8 mouse cellular contexts compared by ENCODE assay signal in the genomic region with DNA sequence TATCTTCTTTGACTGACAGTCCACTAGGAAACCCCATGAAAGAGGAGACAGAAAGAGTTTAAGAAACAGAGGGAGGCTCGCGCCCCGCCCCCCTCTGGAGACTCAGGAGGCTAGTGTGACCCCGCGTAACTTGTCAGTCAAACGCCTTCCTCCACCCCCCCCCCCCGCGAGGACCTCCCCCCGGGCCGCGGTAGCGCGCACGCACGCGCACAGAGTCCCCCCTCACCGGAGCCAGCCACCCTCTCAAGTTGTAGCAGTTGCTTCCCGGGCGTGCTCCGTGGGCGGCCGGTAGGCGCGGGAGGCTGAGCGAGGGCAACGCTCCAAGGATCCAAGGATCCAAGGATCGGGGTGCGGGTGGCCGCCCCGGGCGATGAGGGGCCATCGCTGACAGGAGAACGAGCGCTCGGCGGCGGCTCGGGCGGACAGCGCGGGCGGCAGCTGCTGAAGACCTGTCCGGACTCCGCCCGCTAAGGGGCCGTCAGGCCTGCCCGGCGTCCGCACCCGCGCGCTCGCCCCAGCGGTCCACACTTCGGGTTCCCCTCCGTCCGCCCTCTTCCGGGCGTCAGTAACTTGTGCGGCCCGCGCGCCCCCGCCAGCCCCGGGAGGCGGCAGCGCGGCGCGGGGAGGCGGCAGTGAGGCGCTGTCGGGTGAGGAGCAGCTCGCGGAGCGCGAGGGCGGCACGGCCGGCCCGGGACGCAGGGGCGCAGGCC.
DNase-seq lines count a peak whose midpoint lies in the region; ATAC-seq and TF ChIP-seq lines count a peak whose summit lies in the region.
"Not testable (repeated sequence)": the region's sequence is repeated elsewhere in the genome, so short reads cannot be mapped to it uniquely, and the experiment has no call there.

No protein-coding gene starts in this region.

- intact Hi-C loops in gastrocnemius, adult 2 months (cut with DNase I), result not testable (repeated sequence)

- peak overlapping the region; percentile 42 for H3K4me2 ChIP-seq in hindbrain, embryonic 11.5 days (replicated peaks; ENCODE audit: low read depth, low read length)
- peak overlapping the region; percentile 42 for H3K4me2 ChIP-seq in lung, embryonic 15.5 days
- H3K4me2 ChIP-seq in neural tube, embryonic 12.5 days (replicated peaks), result peak overlapping the region; percentile 60

- DNase-seq in gastrocnemius, adult 2 months, result peak; percentile 11
- not testable (repeated sequence) for DNase-seq in hindbrain, embryonic 11.5 days (ENCODE audit: low spot score)
- DNase-seq in kidney, postnatal 14 days, result peak; percentile 3
- peak; percentile 44 for DNase-seq in testis, postnatal 14 days (ENCODE audit: low spot score)

- H3K9ac ChIP-seq in hindbrain, embryonic 11.5 days (ENCODE audit: low read depth, low read length); lung, embryonic 15.5 days; neural tube, embryonic 12.5 days: not testable (repeated sequence)

- peak; percentile 49 for ATAC-seq in CD4-positive, CD25-positive, alpha-beta regulatory T cell, adult 4 months
- peak; percentile 86 for ATAC-seq in common myeloid progenitor, adult 5-6 weeks (replicated peaks; ENCODE audit: low read depth, poor library complexity, severe bottlenecking)
- ATAC-seq in hindbrain, embryonic 11.5 days (ENCODE audit: low FRiP score), result peak; percentile 99
- peak; percentile 85 for ATAC-seq in lung, embryonic 15.5 days (ENCODE audit: borderline replicate concordance, extremely low read depth, low FRiP score, low TSS enrichment)
- ATAC-seq in neural tube, embryonic 12.5 days (ENCODE audit: low FRiP score, low read depth), result peak; percentile 93

- not testable (repeated sequence) for H3K36me3 ChIP-seq in hindbrain, embryonic 11.5 days (ENCODE audit: control insufficient read depth, insufficient read depth, low read length); lung, embryonic 15.5 days; neural tube, embryonic 12.5 days

- H3K4me3 ChIP-seq in gastrocnemius, adult 2 months, result peak overlapping the region; percentile 43; the same call in 1 of the 2 replicates
- H3K4me3 ChIP-seq in hindbrain, embryonic 11.5 days (ENCODE audit: low read depth, low read length), result peak overlapping the region; percentile 26
- peak overlapping the region; percentile 24; the same call in 1 of the 2 replicates for H3K4me3 ChIP-seq in lung, embryonic 15.5 days
- H3K4me3 ChIP-seq in neural tube, embryonic 12.5 days, result peak overlapping the region; percentile 34

- 3% methylated on average over 37 of the region's 83 CpGs for WGBS in hindbrain, embryonic 11.5 days
- WGBS in lung, embryonic 15.5 days, result 3% methylated on average over 51 of the region's 83 CpGs
- 1% methylated on average over 56 of the region's 83 CpGs for WGBS in neural tube, embryonic 12.5 days

- H3K27me3 ChIP-seq in hindbrain, embryonic 11.5 days (ENCODE audit: control insufficient read depth, insufficient read depth, low read length); lung, embryonic 15.5 days; neural tube, embryonic 12.5 days (replicated peaks): not testable (repeated sequence)

- TF ChIP-seq CTCF in gastrocnemius, adult 2 months (IDR thresholded peaks at IDR 0.05), result not testable (repeated sequence)

- not testable (repeated sequence) for H3K9me3 ChIP-seq in hindbrain, embryonic 11.5 days (ENCODE audit: control insufficient read depth, low read length); lung, embryonic 15.5 days; neural tube, embryonic 12.5 days

- not testable (repeated sequence) for H3K27ac ChIP-seq in gastrocnemius, adult 2 months; hindbrain, embryonic 11.5 days (ENCODE audit: low read depth, low read length); lung, embryonic 15.5 days; neural tube, embryonic 12.5 days

- not testable (repeated sequence) for H3K4me1 ChIP-seq in hindbrain, embryonic 11.5 days (replicated peaks; ENCODE audit: control insufficient read depth, insufficient read depth, low read length); lung, embryonic 15.5 days; neural tube, embryonic 12.5 days

Comparison
In these comparisons a context has a peak if more than half of its experiments do, and no peak if none do; other contexts are left out.
1. ATAC-seq: peak in every context shown above with its lines; median percentile 99 in hindbrain, embryonic 11.5 days; 93 in neural tube, embryonic 12.5 days; 86 in common myeloid progenitor, adult 5-6 weeks; 85 in lung, embryonic 15.5 days; 49 in CD4-positive, CD25-positive, alpha-beta regulatory T cell, adult 4 months.